Mouse (Mus musculus) ES-Bruce4 (cell line): ENCODE measurements around the gene Clps. TPM values are rescaled to one million over a fixed set of nuclear protein-coding genes. Genes with fewer than 3 reads are reported as not detected.

Source experiments
- H3K27ac ChIP-seq: 2 replicates; pipeline ENCODE4 v1.5.1; 2012; ENCODE audit warnings: low read length, inconsistent platforms; ENCODE audit not compliant: insufficient read depth
- H3K27me3 ChIP-seq: 2 replicates; pipeline ENCODE4 v1.6.1; 2012; ENCODE audit warnings: mild to moderate bottlenecking, low read length, inconsistent platforms; ENCODE audit not compliant: control insufficient read depth, poor library complexity, insufficient read depth, severe bottlenecking
- H3K36me3 ChIP-seq: 2 replicates; pipeline ENCODE4 v1.6.1; 2012; ENCODE audit warnings: inconsistent platforms, mild to moderate bottlenecking, low read length, moderate library complexity; ENCODE audit not compliant: control insufficient read depth, poor library complexity, insufficient read depth, severe bottlenecking
- H3K4me1 ChIP-seq: one replicate; pipeline ENCODE4 v1.8.1; 2011; ENCODE audit warnings: low read length; ENCODE audit not compliant: control insufficient read depth, insufficient read depth
- H3K4me3 ChIP-seq: 2 replicates; pipeline ENCODE4 v1.5.1; 2011; ENCODE audit warnings: low read depth, mild to moderate bottlenecking, low read length
- H3K9ac ChIP-seq: 2 replicates; pipeline ENCODE4 v1.6.1; 2012; ENCODE audit warnings: low read depth, mild to moderate bottlenecking, inconsistent platforms; ENCODE audit not compliant: poor library complexity, severe bottlenecking
- H3K9me3 ChIP-seq: replicated peaks from 2 replicates; pipeline ENCODE4 v1.6.1; 2012; ENCODE audit warnings: mild to moderate bottlenecking, low read length, inconsistent platforms; ENCODE audit not compliant: control insufficient read depth, poor library complexity, insufficient read depth, severe bottlenecking
- CTCF ChIP-seq: IDR thresholded peaks from one replicate; pipeline ENCODE4 v1.8.1; 2011; ENCODE audit warnings: low read depth, low read length
- EP300 ChIP-seq: IDR thresholded peaks from 2 replicates; pipeline ENCODE4 v1.6.1; 2011; ENCODE audit warnings: low read depth, low read length; ENCODE audit not compliant: insufficient read depth
- POLR2A ChIP-seq: IDR thresholded peaks from one replicate; pipeline ENCODE4 v1.8.1; 2011; ENCODE audit warnings: low read length; ENCODE audit not compliant: insufficient read depth
- polyA plus RNA-seq: library from polyadenylated mRNA; stranded (reverse); fragments of >200 nt; gene quantifications from 2 replicates; pipeline ENCODE4 v1.2.4, GENCODE M21; 2011; ENCODE audit warnings: low read depth; ENCODE audit not compliant: missing spikeins, insufficient read depth, insufficient read length

Clps gene
- polyA plus RNA-seq, 1 experiment: not detected

GRCm38 (mm10) chr17:28520561-28520960 lies 40.0 kb downstream of the Clps start:
- no peak for TF ChIP-seq CTCF
- no peak for TF ChIP-seq EP300
- no peak for TF ChIP-seq POLR2A
- H3K4me3 ChIP-seq: no peak overlapping the region
- H3K4me1 ChIP-seq: peaks cover 6% of the 10 kb centered on the region
- no peak overlapping the region for H3K9ac ChIP-seq
- no peak overlapping the region for H3K27ac ChIP-seq
- no peaks in the 10 kb centered on the region for H3K9me3 ChIP-seq
- no peaks in the 10 kb centered on the region for H3K27me3 ChIP-seq
- H3K36me3 ChIP-seq: no peaks in the 10 kb centered on the region

- Histone ChIP-seq H3K9me3 (no peaks in the 10 kb centered on the region), H3K27me3 (no peaks in the 10 kb centered on the region), H3K27ac (no peak overlapping the region), H3K36me3 (no peaks in the 10 kb centered on the region), H3K4me1 (peaks cover 6% of the 10 kb centered on the region), H3K9ac (no peak overlapping the region), H3K4me3 (no peak overlapping the region)
- TF ChIP-seq CTCF (peak; percentile 23), POLR2A (no peak)
Measured at GRCm38 (mm10) chr17:28519827-28520226, 40.7 kb downstream of the Clps start.

GRCm38 (mm10) chr17:28518615-28519071 lies 41.9 kb downstream of the Clps start:
- Histone ChIP-seq H3K27ac (peak overlapping the region; percentile 23), H3K9me3 (no peaks in the 10 kb centered on the region), H3K27me3 (no peaks in the 10 kb centered on the region), H3K4me1 (peaks cover 2% of the 10 kb centered on the region), H3K36me3 (no peaks in the 10 kb centered on the region), H3K4me3 (peak overlapping the region; percentile 49), H3K9ac (peak overlapping the region; percentile 71)
- TF ChIP-seq CTCF: no peak
- no peak for TF ChIP-seq EP300
- TF ChIP-seq POLR2A: no peak

GRCm38 (mm10) chr17:28517956-28518614 lies 42.5 kb downstream of the Clps start:
- H3K9ac ChIP-seq: peak overlapping the region; percentile 71
- H3K9me3 ChIP-seq: no peaks in the 10 kb centered on the region
- H3K36me3 ChIP-seq: no peaks in the 10 kb centered on the region
- TF ChIP-seq POLR2A (no peak), CTCF (no peak), EP300 (no peak)
- H3K27me3 ChIP-seq: no peaks in the 10 kb centered on the region
- no peak overlapping the region for H3K27ac ChIP-seq
- H3K4me1 ChIP-seq: peaks cover 2% of the 10 kb centered on the region
- H3K4me3 ChIP-seq: peak overlapping the region; percentile 49

- H3K27me3 ChIP-seq: no peaks in the 10 kb centered on the region
- H3K36me3 ChIP-seq: no peaks in the 10 kb centered on the region
- TF ChIP-seq EP300 (no peak), POLR2A (no peak), CTCF (no peak)
- no peak within 1 kb of the TSS for H3K27ac ChIP-seq
- peaks cover 2% of the 10 kb centered on the region for H3K4me1 ChIP-seq
- peak within 1 kb of the TSS; percentile 49 for H3K4me3 ChIP-seq
- peak within 1 kb of the TSS; percentile 71 for H3K9ac ChIP-seq
- no peaks in the 10 kb centered on the region for H3K9me3 ChIP-seq
Measured at GRCm38 (mm10) chr17:28517441-28517955, 43.1 kb downstream of the Clps start, which contains the start of gene Fkbp5. Fkbp5 (minus strand) TSS chr17:28517527.

GRCm38 (mm10) chr17:28516881-28517280 lies 43.7 kb downstream of the Clps start:
- Histone ChIP-seq H3K36me3 (no peaks in the 10 kb centered on the region), H3K27ac (no peak overlapping the region), H3K27me3 (no peaks in the 10 kb centered on the region), H3K4me3 (no peak overlapping the region), H3K9ac (no peak overlapping the region), H3K9me3 (no peaks in the 10 kb centered on the region), H3K4me1 (peaks cover 7% of the 10 kb centered on the region)
- TF ChIP-seq CTCF (peak; percentile 15), EP300 (no peak)
